Mouse (Mus musculus): ENCODE data around the gene Cfap69. TPM values are rescaled to one million over a fixed set of nuclear protein-coding genes. Genes with fewer than 3 reads are reported as not detected.
"Not testable (repeated sequence)": the region's sequence is repeated elsewhere in the genome, so short reads cannot be mapped to it uniquely, and the experiment has no call there.

Cfap69 gene
- polyA plus RNA-seq, 1 experiment from 2014 or later, result 9.1 TPM

- Histone ChIP-seq H3K4me2 (replicated peaks) (no peak overlapping the region), H3K9me3 (replicated peaks) (no peaks in the 10 kb centered on the region), H3K27me3 (no peaks in the 10 kb centered on the region), H3K27ac (no peak overlapping the region), H3K9ac (no peak overlapping the region), H3K4me3 (no peak overlapping the region), H3K4me1 (no peaks in the 10 kb centered on the region), H3K36me3 (no peaks in the 10 kb centered on the region)
- ATAC-seq (ENCODE audit: low FRiP score), result no peak
- WGBS, result 93% methylated on average over 6 of the region's 6 CpGs
Measured at GRCm38 (mm10) chr5:5688228-5688627, 24.2 kb upstream of the Cfap69 start.

GRCm38 (mm10) chr5:5686973-5687372 is 22.9 kb upstream of the Cfap69 start:
- no peak overlapping the region for H3K4me2 ChIP-seq (replicated peaks)
- no peak for ATAC-seq (ENCODE audit: low FRiP score)
- no peak overlapping the region for H3K4me3 ChIP-seq
- H3K9ac ChIP-seq, result no peak overlapping the region
- H3K36me3 ChIP-seq, result no peaks in the 10 kb centered on the region
- no peak overlapping the region for H3K27ac ChIP-seq
- 10% methylated on average over 1 of the region's 1 CpGs for WGBS
- no peaks in the 10 kb centered on the region for H3K4me1 ChIP-seq
- H3K9me3 ChIP-seq (replicated peaks), result no peaks in the 10 kb centered on the region
- H3K27me3 ChIP-seq, result no peaks in the 10 kb centered on the region

- not testable (repeated sequence) for H3K27me3 ChIP-seq; H3K4me2 ChIP-seq (replicated peaks); H3K27ac ChIP-seq; H3K4me3 ChIP-seq; H3K9me3 ChIP-seq (replicated peaks); H3K4me1 ChIP-seq; H3K36me3 ChIP-seq; ATAC-seq (ENCODE audit: low FRiP score); H3K9ac ChIP-seq
- WGBS, result 88% methylated on average over 2 of the region's 2 CpGs
Measured at GRCm38 (mm10) chr5:5684946-5685345, 20.9 kb upstream of the Cfap69 start.

- no peaks in the 10 kb centered on the region for H3K4me1 ChIP-seq
- H3K4me2 ChIP-seq (replicated peaks), result no peak overlapping the region
- no peaks in the 10 kb centered on the region for H3K27me3 ChIP-seq
- no peak for ATAC-seq (ENCODE audit: low FRiP score)
- H3K9me3 ChIP-seq (replicated peaks), result no peaks in the 10 kb centered on the region
- H3K36me3 ChIP-seq, result no peaks in the 10 kb centered on the region
- H3K9ac ChIP-seq, result no peak overlapping the region
- no peak overlapping the region for H3K4me3 ChIP-seq
- no peak overlapping the region for H3K27ac ChIP-seq
- WGBS, result 60% methylated on average over 4 of the region's 4 CpGs
Measured at GRCm38 (mm10) chr5:5683292-5683691, 19.3 kb upstream of the Cfap69 start.

- Histone ChIP-seq H3K9me3 (replicated peaks) (no peaks in the 10 kb centered on the region), H3K27me3 (no peaks in the 10 kb centered on the region), H3K4me1 (no peaks in the 10 kb centered on the region), H3K27ac (no peak overlapping the region), H3K9ac (no peak overlapping the region), H3K36me3 (peaks cover 9% of the 10 kb centered on the region; the same call in 1 of the 2 replicates), H3K4me2 (replicated peaks) (no peak overlapping the region), H3K4me3 (no peak overlapping the region)
- ATAC-seq (ENCODE audit: low FRiP score), result no peak
Measured at GRCm38 (mm10) chr5:5679459-5679858, 15.4 kb upstream of the Cfap69 start.

- Histone ChIP-seq H3K9ac (no peak overlapping the region), H3K27me3 (no peaks in the 10 kb centered on the region), H3K27ac (no peak overlapping the region), H3K4me1 (no peaks in the 10 kb centered on the region), H3K4me2 (replicated peaks) (no peak overlapping the region), H3K4me3 (no peak overlapping the region), H3K36me3 (peaks cover 9% of the 10 kb centered on the region; the same call in 1 of the 2 replicates), H3K9me3 (replicated peaks) (no peaks in the 10 kb centered on the region)
- 85% methylated on average over 3 of the region's 3 CpGs for WGBS
- ATAC-seq (ENCODE audit: low FRiP score), result no peak
Measured at GRCm38 (mm10) chr5:5676082-5676481, 12.0 kb upstream of the Cfap69 start.

- H3K27ac ChIP-seq, result no peak overlapping the region
- no peak overlapping the region for H3K4me3 ChIP-seq
- no peak overlapping the region for H3K4me2 ChIP-seq (replicated peaks)
- no peaks in the 10 kb centered on the region for H3K27me3 ChIP-seq
- no peak overlapping the region for H3K9ac ChIP-seq
- no peaks in the 10 kb centered on the region for H3K36me3 ChIP-seq
- peaks cover 8% of the 10 kb centered on the region for H3K4me1 ChIP-seq
- 75% methylated on average over 7 of the region's 7 CpGs for WGBS
- no peak for ATAC-seq (ENCODE audit: low FRiP score)
- H3K9me3 ChIP-seq (replicated peaks), result no peaks in the 10 kb centered on the region
Measured at GRCm38 (mm10) chr5:5668920-5669319, 4.9 kb upstream of the Cfap69 start.

GRCm38 (mm10) chr5:5664371-5664926 is 410 bp upstream of the Cfap69 start:
- Histone ChIP-seq H3K9ac (peak overlapping the region; percentile 77), H3K4me2 (replicated peaks) (peak overlapping the region; percentile 93), H3K27me3 (no peaks in the 10 kb centered on the region; the same call in 1 of the 2 replicates), H3K4me1 (peaks cover 12% of the 10 kb centered on the region), H3K9me3 (replicated peaks) (no peaks in the 10 kb centered on the region), H3K4me3 (peak overlapping the region; percentile 74), H3K36me3 (no peaks in the 10 kb centered on the region), H3K27ac (no peak overlapping the region; the same call in 1 of the 2 replicates)
- ATAC-seq (ENCODE audit: low FRiP score), result peak; percentile 31
- whole genome bisulfite sequencing, result 54% methylated on average over 6 of the region's 6 CpGs

GRCm38 (mm10) chr5:5663057-5663456 is 982 bp downstream of the Cfap69 start:
- 45% methylated on average over 6 of the region's 6 CpGs for WGBS
- H3K4me1 ChIP-seq, result peaks cover 12% of the 10 kb centered on the region
- no peaks in the 10 kb centered on the region for H3K9me3 ChIP-seq (replicated peaks)
- peak; percentile 11; the same call in 1 of the 2 replicates for ATAC-seq (ENCODE audit: low FRiP score)
- peak overlapping the region; percentile 74 for H3K4me3 ChIP-seq
- H3K36me3 ChIP-seq, result no peaks in the 10 kb centered on the region
- peak overlapping the region; percentile 93 for H3K4me2 ChIP-seq (replicated peaks)
- no peak overlapping the region for H3K27ac ChIP-seq
- no peaks in the 10 kb centered on the region; the same call in 1 of the 2 replicates for H3K27me3 ChIP-seq
- peak overlapping the region; percentile 77 for H3K9ac ChIP-seq

- Histone ChIP-seq H3K9me3 (replicated peaks) (no peaks in the 10 kb centered on the region), H3K36me3 (no peaks in the 10 kb centered on the region), H3K27ac (no peak overlapping the region), H3K27me3 (no peaks in the 10 kb centered on the region; the same call in 1 of the 2 replicates), H3K4me1 (peaks cover 4% of the 10 kb centered on the region; the same call in 1 of the 2 replicates), H3K4me2 (replicated peaks) (no peak overlapping the region), H3K9ac (no peak overlapping the region), H3K4me3 (no peak overlapping the region)
- 67% methylated on average over 2 of the region's 2 CpGs for WGBS
- no peak for ATAC-seq (ENCODE audit: low FRiP score)
Measured at GRCm38 (mm10) chr5:5658680-5659079, 5.4 kb downstream of the Cfap69 start.

- no peak for ATAC-seq (ENCODE audit: low FRiP score)
- H3K9me3 ChIP-seq (replicated peaks), result no peaks in the 10 kb centered on the region
- no peak overlapping the region for H3K4me2 ChIP-seq (replicated peaks)
- no peaks in the 10 kb centered on the region for H3K4me1 ChIP-seq
- H3K27ac ChIP-seq, result no peak overlapping the region
- H3K36me3 ChIP-seq, result no peaks in the 10 kb centered on the region
- H3K9ac ChIP-seq, result no peak overlapping the region
- no peak overlapping the region for H3K4me3 ChIP-seq
- WGBS, result 84% methylated on average over 2 of the region's 2 CpGs
- no peaks in the 10 kb centered on the region; the same call in 1 of the 2 replicates for H3K27me3 ChIP-seq
Measured at GRCm38 (mm10) chr5:5657932-5658331, 6.1 kb downstream of the Cfap69 start.

- no peak for ATAC-seq (ENCODE audit: low FRiP score)
- WGBS, result 72% methylated on average over 6 of the region's 6 CpGs
Measured at GRCm38 (mm10) chr5:5648817-5649569, 15.0 kb downstream of the Cfap69 start.

GRCm38 (mm10) chr5:5646173-5646572 is 17.9 kb downstream of the Cfap69 start:
- no peak overlapping the region for H3K9ac ChIP-seq
- no peak overlapping the region for H3K27ac ChIP-seq
- no peak overlapping the region for H3K4me3 ChIP-seq
- no peaks in the 10 kb centered on the region for H3K9me3 ChIP-seq (replicated peaks)
- 10% methylated on average over 1 of the region's 1 CpGs for WGBS
- ATAC-seq (ENCODE audit: low FRiP score), result no peak
- no peaks in the 10 kb centered on the region for H3K36me3 ChIP-seq
- H3K4me2 ChIP-seq (replicated peaks), result no peak overlapping the region
- H3K4me1 ChIP-seq, result no peaks in the 10 kb centered on the region
- no peaks in the 10 kb centered on the region for H3K27me3 ChIP-seq

More at GRCm38 (mm10) chr5:5648817-5649569, 15.0 kb downstream of the Cfap69 start:
- no peak overlapping the region for H3K4me2 ChIP-seq (replicated peaks)
- H3K9ac ChIP-seq, result no peak overlapping the region
- H3K4me3 ChIP-seq, result no peak overlapping the region
- no peaks in the 10 kb centered on the region for H3K36me3 ChIP-seq
- no peaks in the 10 kb centered on the region for H3K27me3 ChIP-seq
- H3K4me1 ChIP-seq, result no peaks in the 10 kb centered on the region
- H3K9me3 ChIP-seq (replicated peaks), result no peaks in the 10 kb centered on the region
- H3K27ac ChIP-seq, result no peak overlapping the region
